Mouse (Mus musculus): Measurements from ENCODE around the gene Crebl2.

- TF ChIP-seq NELFE (IDR thresholded peaks at IDR 0.05; ENCODE audit: low read depth, low read length) (no peak), CTCF (conservative IDR thresholded peaks at IDR 0.05 in 1 of 2, IDR thresholded peaks at IDR 0.05 in 1 of 2; ENCODE audit: low read depth in 2 of 2, low read length in 2 of 2) (no peak), MXI1 (IDR thresholded peaks at IDR 0.05; ENCODE audit: low read depth, low read length) (no peak), ZC3H11A (IDR thresholded peaks at IDR 0.05; ENCODE audit: low read depth, low read length) (no peak), SMC3 (IDR thresholded peaks at IDR 0.05; ENCODE audit: low read depth, low read length) (no peak), POLR2A (IDR thresholded peaks at IDR 0.05; ENCODE audit: low read depth, low read length) (no peak)
These were observed 47.3 kb downstream of the Crebl2 start for GRCm38 (mm10) chr6:134877276-134877675.

Measured in CH12.LX (cell line).